In the genomic region with DNA sequence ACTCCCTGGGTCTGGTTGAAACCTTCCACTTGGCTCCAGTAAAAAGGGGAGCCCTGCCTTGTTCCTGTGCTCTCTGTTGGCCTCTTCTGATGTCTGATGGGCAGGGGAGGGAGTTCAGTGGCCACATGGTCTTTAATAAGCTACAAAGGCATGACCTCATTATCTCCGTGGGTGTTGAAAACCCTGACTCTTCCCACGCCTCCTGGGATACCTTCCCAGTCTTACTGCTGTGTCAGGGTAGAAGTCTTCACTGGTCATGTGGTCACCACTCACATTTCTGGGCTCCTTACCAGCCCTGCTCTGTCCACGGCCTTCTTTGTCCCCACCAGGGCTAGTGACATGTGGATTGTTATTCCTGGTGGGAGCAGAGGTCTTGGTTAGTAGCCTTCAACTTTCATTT, we compare ENCODE assay signal across 11 mouse cellular contexts. TPM values are rescaled to one million over a fixed set of nuclear protein-coding genes. Genes with fewer than 3 reads are reported as not detected.
DNase-seq lines count a peak whose midpoint lies in the region; ATAC-seq and TF ChIP-seq lines count a peak whose summit lies in the region.
"Had no signal": no experiment of that assay in that cellular context is flagged by ENCODE, and none has a peak within 500 bp of the region (broad histone marks: within the 10 kb centered on the region; RNA-seq: fewer than 3 reads in every experiment).

No protein-coding gene starts in this region.

- no peak for DNase-seq in frontal cortex, adult 2 months (ENCODE audit: extremely low spot score in 1 of 2, low spot score in 1 of 2)
- DNase-seq in limb, embryonic 10.5 days (ENCODE audit: low spot score), result no peak
- DNase-seq in spleen, adult 12 weeks (ENCODE audit: low spot score), result no peak
- no peak for DNase-seq in cerebellum, adult 11 months

- no peak overlapping the region for H3K4me3 ChIP-seq in C2C12 (ENCODE audit: insufficient read depth, poor library complexity, severe bottlenecking)
- no peak overlapping the region for H3K4me3 ChIP-seq in heart, embryonic 11.5 days (ENCODE audit: low read depth, low read length)
- no peak overlapping the region for H3K4me3 ChIP-seq in kidney, embryonic 15.5 days (replicated peaks)
- no peak overlapping the region for H3K4me3 ChIP-seq in limb, embryonic 10.5 days
- H3K4me3 ChIP-seq: erythroblast, embryonic 14.5 days; limb, embryonic 13.5 days; stomach, embryonic 15.5 days had no signal

- H3K79me3 ChIP-seq in C2C12 (ENCODE audit: low read depth), result peaks cover 6% of the 10 kb centered on the region

- H3K79me2 ChIP-seq in C2C12 (ENCODE audit: control insufficient read depth, insufficient read depth), result peaks cover 8% of the 10 kb centered on the region

- H3K36me3 ChIP-seq in C2C12 (ENCODE audit: control insufficient read depth, insufficient read depth), result no peaks in the 10 kb centered on the region
- H3K36me3 ChIP-seq in heart, embryonic 11.5 days (ENCODE audit: control insufficient read depth, insufficient read depth, low read length), result no peaks in the 10 kb centered on the region
- peaks cover 7% of the 10 kb centered on the region; the same call in 1 of the 2 replicates for H3K36me3 ChIP-seq in kidney, embryonic 15.5 days
- H3K36me3 ChIP-seq in limb, embryonic 10.5 days, result no peaks in the 10 kb centered on the region
- H3K36me3 ChIP-seq: stomach, embryonic 15.5 days had no signal

- no peak overlapping the region for H3ac ChIP-seq in C2C12 (ENCODE audit: control insufficient read depth, insufficient read length, low read depth)

- no peak overlapping the region for H3K4me2 ChIP-seq in heart, embryonic 11.5 days
- no peak overlapping the region for H3K4me2 ChIP-seq in kidney, embryonic 15.5 days
- H3K4me2 ChIP-seq: limb, embryonic 13.5 days; stomach, embryonic 15.5 days had no signal

- no peak for TF ChIP-seq CTCF in C2C12 (IDR thresholded peaks at IDR 0.05; ENCODE audit: control insufficient read depth, insufficient read depth, insufficient read length)

- H3K4me1 ChIP-seq in heart, embryonic 11.5 days (ENCODE audit: control insufficient read depth, insufficient read depth, low read length), result peaks cover 28% of the 10 kb centered on the region
- peaks cover 68% of the 10 kb centered on the region for H3K4me1 ChIP-seq in kidney, embryonic 15.5 days
- H3K4me1 ChIP-seq in limb, embryonic 10.5 days, result peaks cover 44% of the 10 kb centered on the region

- peak; percentile 13; the same call in 1 of the 2 replicates for ATAC-seq in frontal cortex, adult (ENCODE audit: low TSS enrichment)
- ATAC-seq in heart, embryonic 11.5 days (replicated peaks; ENCODE audit: insufficient number of reproducible peaks, low FRiP score, low TSS enrichment), result peak; percentile 47; the same call in 1 of the 2 replicates
- peak; percentile 46; the same call in 1 of the 2 replicates for ATAC-seq in kidney, embryonic 15.5 days (replicated peaks; ENCODE audit: low FRiP score)

- no peak overlapping the region for H3K9ac ChIP-seq in heart, embryonic 11.5 days (ENCODE audit: low read depth, low read length)
- H3K9ac ChIP-seq in kidney, embryonic 15.5 days, result no peak overlapping the region
- H3K9ac ChIP-seq: limb, embryonic 13.5 days; stomach, embryonic 15.5 days had no signal

- H3K27ac ChIP-seq in heart, embryonic 11.5 days (ENCODE audit: low read depth, low read length), result no peak overlapping the region
- peak overlapping the region; percentile 35; the same call in 1 of the 2 replicates for H3K27ac ChIP-seq in kidney, embryonic 15.5 days
- no peak overlapping the region for H3K27ac ChIP-seq in limb, embryonic 10.5 days
- H3K27ac ChIP-seq: limb, embryonic 13.5 days; stomach, embryonic 15.5 days had no signal

- H3K9me3 ChIP-seq in heart, embryonic 11.5 days (replicated peaks; ENCODE audit: control insufficient read depth, low read length), result no peaks in the 10 kb centered on the region
- no peaks in the 10 kb centered on the region for H3K9me3 ChIP-seq in kidney, embryonic 15.5 days (replicated peaks)
- no peaks in the 10 kb centered on the region for H3K9me3 ChIP-seq in limb, embryonic 10.5 days (replicated peaks)
- H3K9me3 ChIP-seq: limb, embryonic 13.5 days; stomach, embryonic 15.5 days had no signal

- WGBS in heart, embryonic 11.5 days (ENCODE audit: insufficient replicate concordance), result 38% methylated on average over 3 of the region's 3 CpGs
- 43% methylated on average over 3 of the region's 3 CpGs for WGBS in kidney, embryonic 15.5 days
- WGBS in limb, embryonic 10.5 days, result 54% methylated on average over 3 of the region's 3 CpGs

- H3K27me3 ChIP-seq in C2C12 (ENCODE audit: control insufficient read depth, insufficient read depth, insufficient read length), result no peaks in the 10 kb centered on the region
- no peaks in the 10 kb centered on the region for H3K27me3 ChIP-seq in heart, embryonic 11.5 days (ENCODE audit: control insufficient read depth, insufficient read depth, low read length)
- no peaks in the 10 kb centered on the region for H3K27me3 ChIP-seq in kidney, embryonic 15.5 days
- no peaks in the 10 kb centered on the region for H3K27me3 ChIP-seq in limb, embryonic 10.5 days (ENCODE audit: low read depth, poor library complexity, severe bottlenecking)
- H3K27me3 ChIP-seq: limb, embryonic 13.5 days; stomach, embryonic 15.5 days had no signal

TF ChIP-seq in C2C12, 6 proteins besides CTCF, POLR2A, EP300 and RAD21:
- TF ChIP-seq USF1 (IDR thresholded peaks at IDR 0.05; ENCODE audit: low read depth) (peak; percentile 59), MAX (IDR thresholded peaks at IDR 0.05) (no peak)

RNA-seq across cellular contexts. Expression of a gene that starts 11.3 kb away (rescaled TPM):
- polyA plus RNA-seq in frontal cortex, adult 2 months (2012; rRNA removed), result 30.1 and 33.7 TPM in 2 replicates
- 5.6 TPM for polyA plus RNA-seq in C2C12 (2012; fragmentation: generic; extraction: Trizol)
- polyA plus RNA-seq in heart, embryonic 11.5 days (2014; fragmentation: Nextera tagmentation; extraction: Ambion mirVana), result 8.5 and 10.5 TPM in 2 replicates
- polyA plus RNA-seq in kidney, embryonic 15.5 days (2015; fragmentation: Nextera tagmentation; extraction: Ambion mirVana), result 24.9 and 26.2 TPM in 2 replicates
- polyA plus RNA-seq in limb, embryonic 10.5 days (2016; fragmentation: Nextera tagmentation; extraction: Ambion mirVana), result 8.8 and 11.6 TPM in 2 replicates
